Mouse (Mus musculus): ENCODE data around the gene Chtop.

Chtop gene

DNA sequence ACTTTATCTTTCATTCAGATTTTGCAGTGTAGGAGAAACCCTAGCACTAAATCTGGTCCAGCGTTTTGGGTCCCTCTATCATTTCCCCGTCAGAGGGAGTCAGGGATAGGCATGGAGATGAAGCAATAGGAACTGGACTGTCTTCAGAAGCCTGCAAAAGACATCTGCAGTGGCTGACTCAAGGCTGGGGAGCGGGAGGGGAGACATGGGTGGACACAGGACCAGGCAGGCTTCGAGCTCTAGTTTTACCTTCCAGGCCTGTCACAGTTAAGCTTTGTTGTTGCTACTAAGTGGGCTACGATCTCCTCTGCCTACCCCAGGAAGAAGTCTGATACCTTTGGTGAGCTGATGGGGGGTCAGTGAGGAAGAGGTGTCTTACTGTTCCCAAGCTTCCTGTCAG lies 3.0 kb upstream of the Chtop start:
- no peak for DNase-seq (ENCODE audit: low read depth, low spot score)

DNA sequence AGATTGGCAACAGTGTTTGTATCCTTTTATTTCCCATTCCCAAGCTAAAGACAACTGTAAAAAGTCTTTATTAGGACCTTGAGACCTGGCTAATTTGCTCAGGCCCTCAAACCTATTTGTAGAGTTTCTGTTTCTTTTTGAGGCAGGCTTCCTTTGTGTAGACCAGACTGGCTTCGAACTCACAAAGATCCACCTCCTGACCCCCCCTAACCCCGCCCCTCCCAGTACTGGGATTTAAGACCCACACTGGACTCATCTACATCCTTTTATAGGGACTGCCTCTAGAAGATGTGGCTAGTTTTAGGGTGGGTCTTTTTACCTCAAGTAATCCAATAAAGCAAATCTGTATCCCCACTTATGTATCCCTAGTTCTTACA lies 437 bp upstream of the Chtop start:
- no peak for DNase-seq (ENCODE audit: low read depth, low spot score)

DNA sequence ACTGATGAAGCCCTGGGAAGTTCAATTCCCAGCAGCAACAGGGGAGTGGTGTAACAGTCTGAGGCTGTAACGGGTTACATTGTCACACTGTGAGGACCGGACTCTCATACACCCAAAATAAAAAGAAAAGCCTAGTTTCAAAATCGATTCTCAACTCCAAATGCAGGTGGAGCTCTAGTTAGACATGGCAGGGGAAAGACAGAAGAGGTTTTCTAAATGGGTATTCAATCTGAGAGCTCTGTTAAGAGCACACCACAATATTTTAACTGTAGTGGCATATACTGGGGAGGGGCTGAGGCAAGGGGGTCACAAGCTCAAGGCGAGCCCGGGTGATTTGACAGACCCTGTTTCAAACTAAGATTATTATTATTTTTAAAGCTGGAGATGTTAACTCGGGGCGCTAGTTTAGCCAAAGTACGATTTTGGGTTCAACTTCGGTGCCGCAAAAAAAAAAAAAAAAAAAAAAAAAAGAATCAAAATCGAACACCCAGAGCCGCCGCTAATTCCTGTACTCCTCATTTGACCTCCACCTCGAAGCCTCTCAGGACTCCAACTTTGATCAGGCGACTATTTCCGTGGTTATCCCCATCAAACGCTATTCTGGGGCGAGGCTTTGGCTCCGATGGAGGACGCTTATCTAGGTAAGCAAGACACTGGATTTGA lies 880 bp downstream of the Chtop start:
- DNase-seq (ENCODE audit: low read depth, low spot score): peak; percentile 29

DNA sequence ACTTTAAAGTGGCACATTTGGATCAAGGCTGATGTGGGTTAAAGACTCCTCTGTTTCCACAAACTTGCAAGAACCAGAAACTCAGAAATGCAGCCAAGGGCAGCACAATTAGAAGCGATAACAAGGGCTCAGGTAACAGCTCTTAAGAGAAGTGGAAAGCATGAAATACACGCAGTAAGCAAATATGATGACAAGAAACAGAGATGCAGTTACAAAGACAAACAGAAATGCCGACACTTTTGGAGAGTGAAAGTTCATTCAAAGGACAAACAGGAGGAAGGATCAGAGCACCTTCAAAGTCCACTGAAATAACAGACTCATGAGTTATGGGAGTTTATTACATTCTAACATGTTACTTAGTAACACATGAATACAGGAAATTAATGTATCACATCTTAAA lies 2.9 kb downstream of the Chtop start:
- DNase-seq (ENCODE audit: low read depth, low spot score): no peak

DNA sequence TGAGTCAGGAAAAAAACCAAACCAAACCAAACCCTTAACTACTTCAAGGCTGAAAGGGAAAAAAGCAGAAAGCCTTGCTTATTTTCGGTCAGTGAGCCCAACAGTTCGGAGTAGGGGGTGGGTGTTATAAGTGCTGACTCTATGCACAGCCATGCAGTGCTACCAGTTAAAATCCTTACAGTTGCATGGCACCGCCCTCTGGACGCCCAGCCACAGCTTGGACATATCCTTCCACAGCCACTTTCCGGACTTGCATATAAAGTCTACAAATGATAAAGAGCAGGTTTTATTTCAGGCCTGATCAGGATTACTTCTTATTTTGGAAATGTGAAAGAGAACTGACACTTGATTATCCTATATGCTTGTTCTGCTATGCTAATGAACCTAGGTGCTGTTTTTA lies 4.1 kb downstream of the Chtop start:
- DNase-seq (ENCODE audit: low read depth, low spot score): no peak

DNA sequence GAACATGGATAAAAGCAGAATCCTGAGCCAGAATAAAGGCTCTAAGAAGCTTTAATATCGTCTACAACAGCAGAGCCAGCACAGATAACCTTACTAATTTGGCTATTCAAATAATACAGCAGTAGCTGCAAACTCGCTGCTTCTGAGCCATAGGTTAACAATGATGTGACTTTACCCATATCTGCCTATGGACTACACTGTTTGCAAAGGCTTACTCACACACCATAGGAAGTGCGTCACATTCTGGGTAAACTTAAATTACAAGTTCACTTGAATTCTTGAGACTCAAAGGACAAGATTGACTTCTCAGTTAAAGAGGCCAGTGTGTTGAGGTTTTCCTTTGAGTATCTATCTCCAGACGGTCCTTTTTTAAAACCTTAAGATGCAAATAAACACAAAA lies 5.9 kb downstream of the Chtop start:
- no peak for DNase-seq (ENCODE audit: low read depth, low spot score)

DNA sequence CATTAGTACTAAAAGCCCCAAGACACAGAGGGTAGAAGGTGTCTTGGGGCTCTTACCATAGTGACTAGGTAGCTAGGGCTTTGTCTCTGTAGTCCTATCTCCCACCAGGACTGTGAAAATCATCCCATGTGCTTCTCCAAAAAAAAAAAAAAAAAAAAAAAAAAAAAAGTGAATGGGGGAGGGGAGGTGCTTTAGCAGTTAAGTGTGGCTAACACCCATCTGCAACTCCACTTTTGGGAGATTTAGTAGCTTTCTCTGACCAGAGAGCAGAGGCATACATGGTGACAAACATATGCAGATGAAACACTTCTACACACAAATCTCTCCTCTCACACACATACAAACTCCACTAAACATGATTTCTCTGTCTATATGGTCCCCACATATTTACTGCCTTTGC lies 11.7 kb downstream of the Chtop start:
- no peak for DNase-seq (ENCODE audit: low read depth, low spot score)

DNA sequence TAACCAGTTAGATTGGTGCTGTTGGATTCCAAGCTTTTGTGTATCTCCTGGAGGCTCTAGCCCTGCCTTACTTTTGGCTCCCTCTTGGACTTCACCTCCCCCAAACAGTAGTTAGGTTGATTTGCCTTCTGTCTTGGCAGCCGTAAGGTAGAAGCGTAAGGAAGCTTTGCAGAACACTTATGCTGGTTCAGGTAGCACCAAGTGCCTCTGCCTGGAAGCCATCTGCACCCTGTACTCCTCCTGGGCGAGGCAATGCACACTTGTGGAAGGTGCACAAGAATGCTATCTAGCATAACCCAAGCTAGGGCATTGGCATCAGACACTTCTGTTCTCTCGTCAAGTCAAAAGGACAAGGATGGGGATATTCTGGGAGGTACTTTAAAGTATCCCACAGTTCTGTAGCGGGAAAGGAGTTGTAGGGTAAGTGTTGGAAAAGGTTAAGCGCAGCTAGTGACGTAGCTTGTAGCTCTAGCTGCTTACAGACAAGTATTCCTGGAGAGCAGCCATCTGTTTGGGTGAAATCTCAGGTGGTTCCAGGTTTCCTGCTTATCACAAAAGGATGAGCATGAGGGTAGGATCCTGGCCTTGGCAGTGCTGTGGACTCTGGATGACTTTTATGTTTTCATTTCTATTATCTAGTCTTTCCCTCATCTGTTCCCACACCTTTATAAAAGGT lies 13.3 kb downstream of the Chtop start:
- DNase-seq (ENCODE audit: low read depth, low spot score): no peak

DNA sequence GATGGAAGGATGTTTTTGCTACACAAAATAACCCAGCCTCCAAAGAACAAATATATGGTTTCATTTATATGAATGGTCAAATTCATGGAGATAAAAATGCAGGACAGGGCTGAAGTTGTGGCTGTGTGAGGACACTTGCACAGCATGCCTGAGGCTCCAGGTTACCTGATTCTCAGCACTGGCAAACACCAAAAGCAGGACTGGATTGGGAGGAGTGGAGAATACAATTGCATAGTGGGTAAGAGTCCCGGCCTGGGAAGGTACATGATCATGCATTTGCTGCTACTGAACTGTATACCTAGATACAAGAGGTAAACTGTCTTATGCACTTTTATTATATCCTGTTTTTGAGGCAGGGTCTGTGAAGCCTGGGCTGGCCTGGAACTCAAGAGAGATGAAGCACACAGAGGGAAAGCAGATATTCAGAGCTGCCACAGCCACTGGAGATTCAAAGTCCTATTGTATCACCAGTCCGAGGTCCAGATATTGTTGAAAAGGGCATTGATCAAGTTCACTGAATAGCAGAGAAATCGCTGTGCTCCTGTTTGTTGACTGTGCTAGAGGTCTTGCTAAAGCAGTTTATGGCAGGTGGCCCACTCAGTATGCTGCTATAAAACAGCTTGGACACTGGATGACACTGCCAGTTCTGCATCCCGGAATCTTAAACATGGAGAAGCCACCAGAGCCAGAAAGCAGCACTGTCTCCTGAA lies 15.3 kb downstream of the Chtop start:
- DNase-seq (ENCODE audit: low read depth, low spot score): peak; percentile 26

DNA sequence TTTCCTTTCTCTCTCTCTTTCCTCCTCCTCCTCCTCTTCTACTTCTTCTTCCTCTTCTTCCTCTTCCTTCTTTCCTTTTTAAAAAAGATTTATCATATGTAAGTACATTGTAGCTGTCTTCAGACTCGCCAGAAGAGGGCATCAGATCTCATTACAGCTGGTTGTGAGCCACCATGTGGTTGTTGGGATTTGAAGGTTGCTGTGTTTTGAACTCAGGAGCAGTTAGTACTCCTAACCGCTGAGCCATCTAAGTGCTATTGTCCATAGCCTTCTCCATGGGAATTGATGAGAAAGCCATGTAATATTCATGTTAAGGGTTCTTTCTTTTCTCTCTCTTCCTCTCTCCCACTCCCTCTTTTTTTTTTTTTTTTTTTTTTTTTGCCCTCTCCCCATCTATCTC lies 17.9 kb downstream of the Chtop start:
- DNase-seq (ENCODE audit: low read depth, low spot score): peak; percentile 79

DNA sequence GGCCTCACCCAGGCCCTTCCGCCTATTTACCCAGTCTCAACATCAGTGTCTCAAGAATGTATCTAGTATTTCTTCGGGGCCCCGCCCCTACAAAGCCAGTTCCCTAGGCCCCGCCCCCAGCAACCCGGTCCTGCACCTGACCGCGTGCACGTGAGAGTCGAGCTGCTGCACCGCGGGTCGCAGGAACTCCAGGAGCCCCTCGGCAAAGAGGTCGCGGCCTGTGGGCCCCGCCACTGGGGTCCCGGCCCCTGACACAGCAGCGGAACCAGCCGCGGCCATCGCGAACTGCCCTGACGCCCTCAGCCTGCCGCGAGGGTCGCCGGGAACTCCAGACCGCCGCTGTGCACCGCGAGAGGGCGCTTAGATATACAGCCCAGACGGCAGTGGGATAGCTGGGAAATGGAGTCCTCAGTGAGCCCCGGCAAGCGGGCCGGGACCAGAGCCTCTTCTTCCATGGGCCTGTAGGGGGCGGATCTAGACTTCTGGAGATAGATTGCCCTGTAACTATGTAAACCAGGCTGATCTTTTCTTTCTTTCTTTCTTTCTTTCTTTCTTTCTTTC lies 18.5 kb downstream of the Chtop start, which contains the start of gene Snapin:
Gene Snapin (minus strand): TSS at position 338 of the 561 bp plus-strand sequence.
- peak; percentile 96 for DNase-seq (ENCODE audit: low read depth, low spot score)

DNA sequence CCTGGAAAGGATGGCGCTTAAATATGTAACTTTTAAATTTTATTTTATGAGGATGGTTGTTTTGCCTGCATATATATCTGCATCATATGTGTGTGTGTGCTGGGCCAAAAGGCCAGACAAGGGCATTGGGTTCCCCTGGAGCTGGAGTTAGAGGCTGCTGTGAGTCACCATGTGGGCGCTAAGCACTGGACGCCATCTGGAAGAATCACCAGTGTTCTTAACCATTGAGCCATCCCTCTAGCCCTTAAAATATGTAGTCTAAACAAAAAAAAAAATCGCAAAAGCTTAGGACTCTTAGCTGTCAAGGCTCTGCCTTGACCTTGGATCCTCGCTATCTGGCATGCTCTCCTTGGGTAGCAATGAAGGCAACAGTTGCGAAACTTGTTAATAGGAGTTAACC lies 20.7 kb downstream of the Chtop start:
- DNase-seq (ENCODE audit: low read depth, low spot score): no peak

DNA sequence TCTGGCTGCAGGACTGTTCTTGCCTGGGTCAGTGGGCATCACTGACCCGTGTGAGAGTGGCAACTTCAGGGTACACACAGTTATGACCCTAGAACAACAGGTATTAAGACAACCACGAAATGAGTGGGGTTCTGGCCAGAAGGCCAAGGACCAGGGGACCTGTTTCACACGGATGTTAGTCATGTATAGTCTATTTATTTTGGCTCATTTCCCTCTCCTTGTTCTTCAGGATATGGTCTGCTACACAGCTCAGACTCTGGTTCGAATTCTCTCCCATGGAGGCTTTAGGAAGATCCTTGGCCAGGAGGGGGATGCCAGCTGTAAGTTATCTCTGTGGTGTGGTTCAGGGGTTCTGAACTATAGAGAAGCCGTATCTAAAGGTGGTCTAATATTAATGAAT lies 22.3 kb downstream of the Chtop start:
- DNase-seq (ENCODE audit: low read depth, low spot score): no peak

DNA sequence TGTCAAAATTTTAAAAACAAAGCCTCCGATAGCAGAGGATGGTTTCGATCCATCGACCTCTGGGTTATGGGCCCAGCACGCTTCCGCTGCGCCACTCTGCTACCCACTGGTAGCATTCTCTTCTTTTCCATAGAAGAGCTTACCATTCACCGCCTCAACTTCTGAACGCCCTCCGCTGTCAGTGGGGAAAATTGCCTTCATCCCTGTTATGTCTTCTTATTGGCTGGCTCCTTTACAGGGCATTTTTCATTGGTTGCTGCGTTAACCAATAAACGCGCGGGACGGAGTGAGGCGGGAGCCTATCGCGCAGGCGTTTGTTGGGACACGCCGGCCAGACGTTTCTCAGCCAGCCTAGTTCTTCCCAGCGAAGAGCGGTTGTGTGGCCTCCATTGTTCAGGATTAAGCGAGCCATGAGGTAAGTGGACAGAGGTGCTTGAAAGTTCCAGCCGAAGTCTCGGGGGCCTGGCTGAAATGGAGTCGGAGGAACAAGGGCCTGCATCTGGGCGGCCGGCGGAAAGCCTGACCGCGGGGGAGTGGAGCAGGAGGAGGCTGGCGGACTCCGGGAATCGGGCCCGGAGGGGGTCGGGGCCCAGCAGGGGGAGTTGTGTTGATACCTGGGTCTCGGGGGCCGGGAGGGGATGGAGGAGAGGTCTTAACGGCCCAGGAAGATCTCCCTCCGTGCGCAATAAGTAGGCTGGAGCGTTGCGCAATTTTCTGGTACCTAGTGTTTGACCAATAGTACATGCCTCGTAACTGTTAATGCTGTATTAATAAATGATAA lies 33.3 kb downstream of the Chtop start, which contains the start of gene Ilf2:
Gene Ilf2 (plus strand): TSS at position 296 of the 781 bp plus-strand sequence.
- peak; percentile 99 for DNase-seq (ENCODE audit: low read depth, low spot score)

DNA sequence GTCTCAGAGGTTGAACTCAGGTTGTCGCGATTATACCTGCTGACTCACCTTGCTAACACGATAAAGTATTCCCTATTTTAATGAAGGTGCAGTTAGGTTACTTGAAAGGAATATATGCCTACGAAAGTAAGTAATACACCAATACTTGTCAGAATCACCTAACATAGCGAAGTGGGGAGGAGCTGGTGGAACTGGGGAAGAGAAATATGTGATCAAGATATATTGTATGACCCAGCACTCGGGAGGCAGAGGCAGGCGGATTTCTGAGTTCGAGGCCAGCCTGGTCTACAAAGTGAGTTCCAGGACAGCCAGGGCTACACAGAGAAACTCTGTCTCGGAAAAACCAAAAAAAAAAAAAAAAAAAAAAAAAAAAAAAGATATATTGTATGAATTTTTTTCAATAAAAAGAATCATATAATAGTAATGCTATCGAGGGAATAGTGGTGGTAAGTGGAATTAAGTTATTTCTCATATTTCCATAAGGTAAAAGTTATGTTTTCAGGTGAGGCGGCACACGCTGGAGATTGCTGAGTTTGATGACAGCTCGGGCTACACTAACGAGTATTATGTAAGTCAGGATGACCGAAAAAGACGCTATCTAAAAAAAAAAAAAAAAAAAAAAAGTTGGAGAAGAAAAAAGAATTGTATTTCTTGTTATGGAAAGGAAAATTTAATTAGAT lies 34.0 kb downstream of the Chtop start:
- no peak for DNase-seq (ENCODE audit: low read depth, low spot score)

DNA sequence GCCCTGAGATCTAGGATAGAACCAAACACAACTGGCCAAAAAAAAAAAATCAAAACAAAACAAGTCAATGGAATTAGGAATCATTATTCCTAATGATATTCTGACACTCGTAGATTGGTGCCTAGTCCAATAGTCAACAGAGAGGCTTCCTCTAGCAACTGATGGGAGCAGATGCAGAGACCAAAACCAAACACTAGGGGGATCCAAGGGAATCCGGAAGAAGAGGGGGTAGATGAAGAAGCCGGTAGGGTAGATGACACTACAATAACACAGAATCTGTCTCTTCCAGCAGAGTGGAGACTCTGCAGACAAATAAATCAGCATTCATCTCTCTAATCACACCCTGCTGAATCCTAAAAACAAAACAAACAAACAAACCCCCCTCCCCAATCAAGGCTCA lies 37.1 kb downstream of the Chtop start:
- peak; percentile 82 for DNase-seq (ENCODE audit: low read depth, low spot score)

DNA sequence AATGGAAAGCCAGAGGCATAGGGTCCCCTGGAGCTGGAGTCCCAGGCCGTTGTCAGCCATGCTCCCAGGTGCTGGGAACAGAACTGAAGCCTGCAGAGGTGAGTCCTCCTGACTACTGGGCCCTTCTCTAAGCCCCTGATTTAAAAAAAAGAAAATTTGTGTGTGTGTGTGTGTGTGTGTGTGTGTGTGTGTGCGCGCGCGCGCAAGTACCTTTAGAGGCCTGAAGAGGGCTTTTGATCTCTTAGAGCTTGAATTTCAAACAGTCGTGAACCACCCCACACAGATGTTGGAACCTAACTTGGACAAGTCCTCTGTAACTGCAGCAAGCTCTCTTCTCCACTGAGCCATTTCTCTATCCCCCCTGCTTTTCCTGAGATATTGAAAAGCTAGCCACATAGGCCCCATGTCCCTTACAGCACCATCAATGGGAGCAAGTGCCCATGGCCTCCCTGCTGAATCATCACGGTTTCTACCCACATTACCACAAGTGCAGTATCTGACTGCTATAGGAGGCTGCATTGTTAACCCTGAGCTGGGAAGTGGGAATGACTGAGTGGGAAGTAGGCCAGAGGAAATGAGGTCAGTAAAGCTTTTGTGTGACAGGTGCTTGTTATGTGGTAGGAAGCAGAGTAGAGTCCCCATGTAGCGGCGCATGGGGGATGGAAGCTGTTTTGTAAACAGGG lies 41.5 kb downstream of the Chtop start:
- DNase-seq (ENCODE audit: low read depth, low spot score): no peak

DNA sequence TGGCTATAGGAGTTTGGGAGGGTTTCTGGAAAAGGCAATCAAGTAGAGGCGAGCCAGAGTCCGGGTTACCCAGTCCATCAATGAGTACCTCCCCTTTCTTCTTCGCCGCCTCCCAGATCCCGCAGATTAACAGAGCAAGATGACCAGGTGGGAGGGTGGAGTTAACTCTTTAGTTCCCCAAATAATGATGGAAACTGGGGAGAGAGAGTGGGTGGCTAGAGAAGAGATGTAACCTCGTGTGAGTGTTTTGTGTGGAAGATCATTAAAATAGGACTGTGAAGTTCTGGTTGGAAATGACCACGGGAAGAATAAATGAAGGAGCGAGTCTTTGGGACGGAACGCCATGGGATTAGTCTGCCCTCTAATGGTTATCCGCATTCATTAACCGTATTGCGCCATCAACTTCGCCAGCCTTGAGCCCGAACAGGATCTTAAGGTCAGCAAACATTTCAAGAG lies 43.0 kb downstream of the Chtop start:
- peak; percentile 90 for DNase-seq (ENCODE audit: low read depth, low spot score)

DNA sequence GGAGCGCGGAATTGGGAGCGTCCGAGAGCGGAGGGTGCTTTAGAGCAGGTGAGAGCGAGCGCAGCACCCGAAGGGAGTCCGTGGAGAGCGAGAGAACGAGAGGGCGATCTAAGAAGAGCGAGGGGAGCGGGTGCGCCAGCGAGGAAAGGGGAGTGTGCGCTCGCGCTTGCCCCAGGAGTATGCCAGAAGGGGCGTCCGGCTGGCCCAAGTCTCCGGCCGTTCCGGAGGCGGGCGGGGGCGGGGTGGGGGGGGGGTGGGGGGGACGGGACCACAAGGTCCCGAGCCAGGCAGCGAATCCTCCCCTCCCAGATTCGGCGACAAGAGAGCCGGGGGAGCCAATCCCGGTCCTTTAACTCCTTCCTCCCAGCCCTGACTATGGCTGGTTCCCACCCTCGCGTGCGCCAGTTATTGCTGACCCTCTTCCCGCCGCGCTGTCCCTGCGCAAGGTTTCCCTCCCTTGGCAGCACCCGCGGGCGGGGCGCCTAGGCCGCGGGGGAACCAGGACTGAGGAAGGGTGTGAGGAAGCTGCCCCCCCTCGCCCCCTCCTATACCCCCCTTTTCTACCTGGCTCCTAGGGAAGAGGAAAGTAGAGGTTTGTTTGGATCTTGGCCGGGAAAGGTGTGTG lies 43.5 kb downstream of the Chtop start, which contains the start of gene Npr1:
Gene Npr1 (minus strand): TSS at position 181 of the 625 bp plus-strand sequence.
- peak; percentile 73 for DNase-seq (ENCODE audit: low read depth, low spot score)

Data from R1 (cell line).